Mouse (Mus musculus): ENCODE data around the gene Kbtbd12. TPM values are rescaled to one million over a fixed set of nuclear protein-coding genes. Genes with fewer than 3 reads are reported as not detected.
A peak's percentile ranks its signal among the peaks of the same experiment; 100 is the strongest.

Gene Kbtbd12
- polyA plus RNA-seq, 1 experiment: not detected

DNA sequence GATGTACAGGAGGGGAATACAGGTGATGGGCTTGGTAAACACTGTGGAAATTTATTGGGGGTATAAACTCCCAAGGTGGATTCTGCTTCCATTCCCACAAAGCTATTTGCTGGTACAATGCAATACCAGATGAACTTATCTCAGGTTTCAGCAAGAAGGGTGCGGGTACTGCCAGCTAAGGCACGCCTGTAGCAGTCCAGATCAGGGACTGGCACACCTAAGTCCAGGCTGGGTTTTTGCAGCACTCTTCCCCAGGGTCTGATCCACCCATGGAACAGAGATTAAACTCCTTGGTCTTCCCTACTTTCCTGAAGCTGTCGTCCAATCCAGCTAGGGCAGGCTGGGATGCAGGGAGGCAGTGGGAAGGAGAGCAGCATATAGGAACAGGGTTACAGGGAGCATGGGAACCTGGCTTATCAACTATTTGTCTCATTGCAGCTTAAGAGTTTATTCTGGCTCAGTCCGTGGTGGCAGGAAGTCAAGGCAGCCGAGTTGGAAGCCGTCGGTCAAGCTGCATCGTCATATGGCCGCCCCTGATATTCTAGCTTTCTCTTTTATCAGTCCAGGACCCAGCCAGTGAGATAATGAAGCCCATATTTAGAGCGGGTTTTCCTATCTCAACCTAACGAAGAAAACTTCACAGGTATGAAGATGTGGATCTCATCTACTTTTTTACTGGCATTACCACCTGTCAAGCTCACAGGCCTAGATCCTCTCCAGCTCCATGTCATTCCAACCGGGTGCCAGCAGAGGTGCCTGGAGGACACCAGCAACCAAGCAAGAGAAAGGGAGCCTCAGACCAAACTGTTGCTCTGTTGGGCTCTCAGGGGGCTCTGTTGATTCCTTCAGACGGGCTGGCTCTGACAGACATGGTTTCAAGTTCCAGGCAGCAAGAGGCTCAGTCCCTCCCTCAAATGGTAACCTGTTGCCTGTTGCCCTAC lies 135.4 kb downstream of the Kbtbd12 start:
- peak; percentile 18 for TF ChIP-seq GATA1 (IDR thresholded peaks at IDR 0.05; ENCODE audit: low read length)

DNA sequence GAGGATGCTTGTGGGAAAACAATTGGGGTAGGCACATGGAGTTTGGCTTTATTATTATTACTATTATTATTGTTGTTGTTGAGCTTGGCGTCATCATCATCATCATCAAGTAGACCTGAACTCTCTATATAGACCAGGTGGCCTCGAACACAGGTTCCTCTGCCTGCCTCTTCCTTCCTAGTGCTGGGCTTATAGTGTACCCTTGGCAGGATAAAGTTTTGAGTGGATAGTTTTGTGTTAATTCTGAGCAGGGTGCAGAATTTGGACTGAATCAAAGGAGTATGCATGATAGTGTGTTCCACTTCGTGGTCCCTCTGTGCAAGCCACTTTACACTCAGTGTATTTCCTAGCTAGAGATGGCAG lies 137.4 kb downstream of the Kbtbd12 start:
- TF ChIP-seq GATA1 (IDR thresholded peaks at IDR 0.05; ENCODE audit: low read length): no peak

DNA sequence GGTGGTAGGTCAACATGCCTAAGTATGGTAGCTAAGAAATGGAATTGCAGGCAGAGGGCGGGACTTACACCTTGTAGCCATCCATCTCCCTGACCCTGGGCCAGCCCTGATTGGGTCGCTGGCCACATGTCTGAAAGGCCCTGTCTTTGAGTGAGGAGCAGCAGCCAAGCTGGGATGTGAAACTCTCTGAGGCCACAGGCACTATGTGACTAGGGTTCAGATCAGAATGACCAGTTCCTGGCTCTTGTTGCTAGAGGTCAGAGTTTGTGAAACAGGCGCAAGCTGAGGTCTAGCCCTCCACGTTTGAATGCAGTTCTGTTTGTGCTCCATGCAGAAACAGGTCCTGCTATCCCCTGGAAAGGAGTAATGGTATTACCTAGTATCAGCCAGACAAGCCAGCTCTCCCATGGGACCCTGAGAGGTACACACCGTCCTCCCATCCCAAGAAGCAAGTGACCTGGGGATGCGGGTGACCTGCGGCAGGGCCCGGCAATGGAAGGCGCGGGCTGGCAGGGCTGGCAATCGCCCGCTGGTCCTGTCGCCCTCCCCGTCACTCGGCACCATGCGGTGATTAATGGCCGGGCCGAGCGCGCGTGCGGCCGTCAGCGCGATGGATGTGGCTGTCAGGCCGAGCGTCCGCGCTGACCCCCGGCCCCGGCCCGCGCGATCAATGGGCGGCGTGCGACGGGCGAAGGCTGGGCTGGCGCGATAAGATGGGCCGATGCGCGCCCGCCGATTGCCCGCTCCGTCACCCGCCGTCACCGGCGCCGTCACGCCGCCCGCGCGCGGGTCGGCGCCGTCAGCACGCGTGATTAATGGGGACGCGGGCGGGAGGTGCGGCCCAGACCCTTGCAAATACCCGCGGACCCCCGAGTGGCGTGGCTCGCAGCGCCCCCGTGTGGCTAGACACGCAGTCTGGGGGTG lies 138.0 kb downstream of the Kbtbd12 start:
- TF ChIP-seq GATA1 (IDR thresholded peaks at IDR 0.05; ENCODE audit: low read length): no peak

Other genes starting within 250 kb of the Kbtbd12 start
- gene Eefsec, start 191.4 kb downstream of the Kbtbd12 start, polyA plus RNA-seq (2012): 29.5 and 33.4 TPM in 2 replicates
- gene Ruvbl1, start 172.5 kb downstream of the Kbtbd12 start, polyA plus RNA-seq (2012): 32.5 and 47.0 TPM in 2 replicates
- gene Sec61a1, start 119.0 kb downstream of the Kbtbd12 start, polyA plus RNA-seq (2012): 61.1 and 72.4 TPM in 2 replicates
- gene Mgll, start 86.5 kb upstream of the Kbtbd12 start, polyA plus RNA-seq (2012): 0.40 and 0.41 TPM in 2 replicates
- gene Abtb1, start 204.0 kb upstream of the Kbtbd12 start, polyA plus RNA-seq (2012): 27.9 and 32.8 TPM in 2 replicates
- 0.19 and 0.27 TPM in 2 replicates for gene Podxl2, start 237.1 kb upstream of the Kbtbd12 start, polyA plus RNA-seq (2012)

All from G1E-ER4 (cell line).